Mouse (Mus musculus) forebrain, embryonic 14.5 days (tissue): ENCODE data around the gene Ralgapa2. TPM values are rescaled to one million over a fixed set of nuclear protein-coding genes. Genes with fewer than 3 reads are reported as not detected.

Source experiments
- ATAC-seq: fragments of 200-750 bp; cut with Nextera tagmentation; 2 replicates; pipeline ENCODE4 v1.8.0; 2017; ENCODE audit warnings: mild to moderate bottlenecking, moderate library complexity
- DNase-seq: peaks from one replicate; pipeline ENCODE4 v3.0.0-alpha.2; 2015; ENCODE audit warnings: low spot score
- H3K27ac ChIP-seq: fragments of 300-500 bp; sonication (generic); 2 replicates; pipeline ENCODE4 v1.5.1; 2014; ENCODE audit warnings: low read depth, mild to moderate bottlenecking, control low read depth, low read length, moderate library complexity
- H3K27me3 ChIP-seq: fragments of 300-500 bp; sonication (generic); replicated peaks from 2 replicates; pipeline ENCODE4 v1.6.1; 2014; ENCODE audit warnings: low read length, control low read depth, mixed read lengths; ENCODE audit not compliant: control insufficient read depth, insufficient read depth
- H3K36me3 ChIP-seq: fragments of 300-500 bp; sonication (generic); 2 replicates; pipeline ENCODE4 v1.6.1; 2014; ENCODE audit warnings: low read length, control low read depth; ENCODE audit not compliant: control insufficient read depth, insufficient read depth
- H3K4me1 ChIP-seq: fragments of 300-500 bp; sonication (generic); 2 replicates; pipeline ENCODE4 v1.6.1; 2014; ENCODE audit warnings: antibody characterized with exemption, low read length, control low read depth; ENCODE audit not compliant: control insufficient read depth, insufficient read depth
- H3K4me2 ChIP-seq: fragments of 300-500 bp; sonication (generic); 2 replicates; pipeline ENCODE4 v1.6.1; 2014; ENCODE audit warnings: mild to moderate bottlenecking, control low read depth, low read length
- H3K4me3 ChIP-seq: fragments of 300-500 bp; sonication (generic); 2 replicates; pipeline ENCODE4 v1.5.1; 2014; ENCODE audit warnings: low read depth, low read length, control low read depth
- H3K9ac ChIP-seq: fragments of 300-500 bp; sonication (generic); 2 replicates; pipeline ENCODE4 v1.6.1; 2014; ENCODE audit warnings: mild to moderate bottlenecking, low read length, control low read depth, moderate library complexity
- H3K9me3 ChIP-seq: fragments of 300-500 bp; sonication (generic); replicated peaks from 2 replicates; pipeline ENCODE4 v1.6.1; 2016; ENCODE audit warnings: low read length, control low read depth, mixed read lengths; ENCODE audit not compliant: control insufficient read depth
- WGBS: fragments of 180-500 bp; shearing (Covaris S2); extraction: QIAGEN DNeasy Blood & Tissue Kit; methylation state at CpG from one replicate; pipeline ENCODE4 v1.1.7; 2014; 5-methylcytosine and 5-hydroxymethylcytosine counted together
- polyA plus RNA-seq: library from polyadenylated mRNA; unstranded; fragments of >200 nt; fragmentation: Nextera tagmentation; extraction: Ambion mirVana; gene quantifications from 2 replicates; pipeline ENCODE4 v1.2.1, GENCODE M21; 2014

The Ralgapa2 gene
- polyA plus RNA-seq, 1 experiment from 2014 or later: 6.3 TPM

- H3K4me1 ChIP-seq: peaks cover 45% of the 10 kb centered on the region
- peak overlapping the region; percentile 98 for H3K27ac ChIP-seq
- no peaks in the 10 kb centered on the region for H3K36me3 ChIP-seq
- H3K9ac ChIP-seq: peak overlapping the region; percentile 99
- DNase-seq: peak; percentile 61
- peak overlapping the region; percentile 86 for H3K4me2 ChIP-seq
- peaks cover 12% of the 10 kb centered on the region for H3K27me3 ChIP-seq
- peak overlapping the region; percentile 93 for H3K4me3 ChIP-seq
- ATAC-seq: peak; percentile 19
- WGBS: under 1% methylated on average over 92 of the region's 133 CpGs
- no peaks in the 10 kb centered on the region for H3K9me3 ChIP-seq
These were observed 289.6 kb downstream of the Ralgapa2 start for GRCm38 (mm10) chr2:146222279-146223175.

GRCm38 (mm10) chr2:146221929-146222278, 290.2 kb downstream of the Ralgapa2 start:
- ATAC-seq (peak; percentile 80), DNase-seq (peak; percentile 96)
- Histone ChIP-seq H3K4me1 (peaks cover 45% of the 10 kb centered on the region), H3K9ac (peak overlapping the region; percentile 99), H3K36me3 (no peaks in the 10 kb centered on the region), H3K9me3 (no peaks in the 10 kb centered on the region), H3K27ac (peak overlapping the region; percentile 98), H3K4me3 (peak overlapping the region; percentile 93), H3K27me3 (peaks cover 12% of the 10 kb centered on the region), H3K4me2 (peak overlapping the region; percentile 86)
- under 1% methylated on average over 44 of the region's 44 CpGs for WGBS

DNA sequence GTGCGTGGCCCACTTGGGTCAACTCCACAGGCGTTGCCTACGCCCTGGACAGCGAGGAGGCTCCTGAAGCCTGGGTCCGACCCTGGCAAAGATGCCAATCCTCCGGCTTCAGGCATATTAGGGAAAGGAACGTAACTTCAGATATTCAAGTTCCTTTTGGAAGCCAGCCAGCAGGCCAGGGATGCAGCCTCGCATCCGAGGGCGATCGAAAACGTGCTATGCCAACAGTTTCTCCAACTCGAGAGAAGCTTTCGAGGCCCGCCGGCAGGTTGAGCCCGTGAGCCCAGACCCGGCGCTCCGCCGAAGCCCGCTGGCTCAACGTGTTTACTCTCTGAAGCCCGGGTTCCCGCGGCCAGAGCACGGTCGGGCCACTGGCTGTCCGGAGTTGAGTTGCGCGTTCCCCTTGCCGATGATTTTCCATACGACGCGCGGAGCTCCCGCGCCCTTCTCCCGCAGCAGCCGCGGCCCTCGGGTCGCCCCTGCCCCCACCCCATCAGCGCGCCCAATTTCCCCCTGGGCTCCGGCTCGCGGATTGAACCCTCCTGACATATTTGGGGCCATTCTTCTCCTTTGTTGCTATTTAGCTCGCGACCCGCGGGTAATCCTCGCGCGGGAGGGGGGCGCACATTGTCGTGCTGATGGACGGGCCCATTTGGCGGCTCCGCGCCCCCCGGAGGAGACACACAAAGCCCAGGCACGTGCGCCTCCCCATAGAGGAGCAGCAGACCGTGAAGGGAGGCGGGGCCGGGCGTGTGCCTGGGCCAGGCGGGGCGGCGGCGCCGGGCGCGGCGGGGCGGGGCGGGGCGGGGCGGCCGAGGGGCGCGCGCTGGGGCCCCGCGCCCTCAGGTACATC, 290.8 kb downstream of the Ralgapa2 start, which contains the start of gene Insm1:
TSS of gene Insm1 (plus strand) at position 846 of the 853 bp plus-strand sequence.
- Histone ChIP-seq H3K4me3 (peak within 1 kb of the TSS; percentile 93), H3K4me2 (peak within 1 kb of the TSS; percentile 86), H3K4me1 (peaks cover 43% of the 10 kb centered on the region), H3K36me3 (no peaks in the 10 kb centered on the region), H3K9ac (peak within 1 kb of the TSS; percentile 99), H3K27me3 (peaks cover 6% of the 10 kb centered on the region), H3K9me3 (no peaks in the 10 kb centered on the region), H3K27ac (peak within 1 kb of the TSS; percentile 98)
- ATAC-seq (peak; percentile 69), DNase-seq (peak; percentile 94)
- 1% methylated on average over 82 of the region's 86 CpGs for WGBS

DNA sequence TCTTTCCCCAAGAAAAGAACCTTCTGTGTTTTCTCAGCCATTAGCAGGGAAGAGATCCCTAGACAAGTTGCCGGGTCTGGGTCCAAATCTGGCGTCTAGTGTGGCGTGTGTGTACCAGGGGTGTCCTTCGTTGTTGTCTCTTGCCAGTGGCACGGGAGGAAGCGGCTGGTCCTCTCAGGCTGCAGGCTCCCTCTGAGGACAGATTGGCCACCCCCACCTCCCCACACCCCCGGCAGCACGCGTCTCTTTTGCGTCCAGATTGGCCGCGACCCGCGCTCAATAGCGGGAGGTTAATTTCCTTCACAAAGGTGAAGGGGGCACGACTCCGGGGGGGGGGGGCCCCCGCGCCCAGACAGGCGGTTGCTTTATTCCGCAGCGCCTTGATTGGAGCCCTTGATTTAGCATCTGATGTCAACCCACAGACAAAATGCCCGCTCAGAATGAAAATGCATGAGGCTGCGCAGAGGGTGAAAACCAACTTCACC, 291.5 kb downstream of the Ralgapa2 start:
- H3K27ac ChIP-seq: peak overlapping the region; percentile 98

GRCm38 (mm10) chr2:146219791-146220190, 292.4 kb downstream of the Ralgapa2 start:
- peaks cover 4% of the 10 kb centered on the region for H3K27me3 ChIP-seq
- H3K4me2 ChIP-seq: peak overlapping the region; percentile 45
- 7% methylated on average over 11 of the region's 11 CpGs for WGBS
- peaks cover 43% of the 10 kb centered on the region for H3K4me1 ChIP-seq
- H3K9me3 ChIP-seq: no peaks in the 10 kb centered on the region
- DNase-seq: peak; percentile 66
- H3K36me3 ChIP-seq: no peaks in the 10 kb centered on the region
- H3K9ac ChIP-seq: no peak overlapping the region
- no peak overlapping the region for H3K4me3 ChIP-seq
- peak overlapping the region; percentile 83; the same call in 1 of the 2 replicates for H3K27ac ChIP-seq
- ATAC-seq: no peak

More for the DNA sequence above, 291.5 kb downstream of the Ralgapa2 start:
- under 1% methylated on average over 24 of the region's 24 CpGs for WGBS
- peak overlapping the region; percentile 86 for H3K4me2 ChIP-seq
- peak overlapping the region; percentile 93 for H3K4me3 ChIP-seq
- H3K27me3 ChIP-seq: peaks cover 4% of the 10 kb centered on the region
- peaks cover 46% of the 10 kb centered on the region for H3K4me1 ChIP-seq
- no peaks in the 10 kb centered on the region for H3K36me3 ChIP-seq
- DNase-seq (no peak), ATAC-seq (no peak)
- H3K9me3 ChIP-seq: no peaks in the 10 kb centered on the region
- peak overlapping the region; percentile 99 for H3K9ac ChIP-seq

DNA sequence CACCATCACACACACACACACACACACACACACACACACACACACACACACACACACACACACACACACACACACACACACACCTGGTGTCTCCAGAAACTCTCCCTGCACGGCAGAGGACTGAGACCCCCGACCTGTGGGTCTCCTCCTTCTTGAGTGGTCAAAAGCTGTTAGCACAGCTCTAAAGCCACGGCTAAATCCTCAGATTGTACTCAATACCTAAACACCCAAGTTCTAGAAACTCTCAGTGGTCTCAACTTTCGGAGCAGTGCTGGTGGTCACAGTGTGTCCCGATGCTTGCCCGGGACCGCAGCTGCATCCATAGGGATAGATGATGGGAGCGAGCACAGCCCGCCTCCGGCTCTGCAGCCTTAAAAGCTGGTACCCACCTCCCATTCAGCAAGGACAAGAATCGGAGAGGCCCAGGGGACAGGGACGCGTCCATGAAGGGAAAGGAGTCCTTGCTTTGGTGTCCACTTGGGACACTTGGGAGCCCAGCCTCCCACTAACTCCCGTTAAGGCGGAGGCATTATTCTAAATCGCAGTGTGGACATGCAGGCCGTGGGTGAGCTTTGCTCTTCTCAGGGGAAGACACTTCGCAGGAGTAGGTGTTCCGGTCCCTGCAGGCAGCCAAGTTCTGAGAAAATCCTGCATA, 293.1 kb downstream of the Ralgapa2 start:
- ATAC-seq (no peak), DNase-seq (peak; percentile 45)
- peak overlapping the region; percentile 45 for H3K4me2 ChIP-seq
- H3K27ac ChIP-seq: peak overlapping the region; percentile 83
- no peaks in the 10 kb centered on the region for H3K36me3 ChIP-seq
- peak overlapping the region; percentile 59 for H3K9ac ChIP-seq
- no peak overlapping the region for H3K4me3 ChIP-seq
- H3K9me3 ChIP-seq: no peaks in the 10 kb centered on the region
- WGBS: 4% methylated on average over 19 of the region's 19 CpGs
- peaks cover 4% of the 10 kb centered on the region for H3K27me3 ChIP-seq
- H3K4me1 ChIP-seq: peaks cover 46% of the 10 kb centered on the region

DNA sequence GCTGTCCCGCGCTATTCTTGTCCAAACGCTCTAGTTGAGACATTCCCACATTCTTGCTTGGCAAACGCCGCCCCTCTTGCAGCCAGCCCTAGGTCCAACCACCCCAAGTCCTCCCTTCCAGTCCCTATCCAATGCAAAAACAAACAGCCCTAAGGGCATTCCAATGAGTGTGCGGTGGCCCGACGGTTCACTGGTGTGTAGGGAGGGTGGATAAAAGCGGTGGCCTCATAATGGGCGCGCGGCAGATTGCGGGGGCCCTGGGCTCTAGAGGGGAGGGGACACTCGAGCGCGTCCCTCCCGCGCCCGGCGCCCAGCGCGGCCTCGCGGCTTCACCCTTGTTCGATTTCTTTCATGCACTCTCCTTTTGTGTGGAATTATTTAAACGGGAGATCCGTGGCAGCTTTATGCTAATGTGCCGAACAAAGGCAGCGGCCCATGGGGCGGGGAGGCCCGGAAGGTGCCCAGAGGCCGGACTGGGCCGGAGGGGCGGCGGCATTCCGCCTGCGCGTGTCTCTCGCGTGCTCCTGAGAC, 293.9 kb downstream of the Ralgapa2 start:
- Histone ChIP-seq H3K9ac (peak overlapping the region; percentile 59), H3K27me3 (peaks cover 4% of the 10 kb centered on the region; the same call in 1 of the 2 replicates), H3K4me3 (peak overlapping the region; percentile 21), H3K9me3 (no peaks in the 10 kb centered on the region), H3K27ac (peak overlapping the region; percentile 83), H3K4me1 (peaks cover 46% of the 10 kb centered on the region), H3K36me3 (no peaks in the 10 kb centered on the region), H3K4me2 (peak overlapping the region; percentile 45)
- WGBS: under 1% methylated on average over 40 of the region's 40 CpGs
- peak; percentile 81 for DNase-seq
- peak; percentile 25 for ATAC-seq
